Mouse (Mus musculus): ENCODE measurements around the gene Cfap61. TPM values are rescaled to one million over a fixed set of nuclear protein-coding genes. Genes with fewer than 3 reads are reported as not detected.

The Cfap61 gene
- total RNA-seq, 2 experiments from 2014 or later, result 0.41 to 0.79 TPM

DNA sequence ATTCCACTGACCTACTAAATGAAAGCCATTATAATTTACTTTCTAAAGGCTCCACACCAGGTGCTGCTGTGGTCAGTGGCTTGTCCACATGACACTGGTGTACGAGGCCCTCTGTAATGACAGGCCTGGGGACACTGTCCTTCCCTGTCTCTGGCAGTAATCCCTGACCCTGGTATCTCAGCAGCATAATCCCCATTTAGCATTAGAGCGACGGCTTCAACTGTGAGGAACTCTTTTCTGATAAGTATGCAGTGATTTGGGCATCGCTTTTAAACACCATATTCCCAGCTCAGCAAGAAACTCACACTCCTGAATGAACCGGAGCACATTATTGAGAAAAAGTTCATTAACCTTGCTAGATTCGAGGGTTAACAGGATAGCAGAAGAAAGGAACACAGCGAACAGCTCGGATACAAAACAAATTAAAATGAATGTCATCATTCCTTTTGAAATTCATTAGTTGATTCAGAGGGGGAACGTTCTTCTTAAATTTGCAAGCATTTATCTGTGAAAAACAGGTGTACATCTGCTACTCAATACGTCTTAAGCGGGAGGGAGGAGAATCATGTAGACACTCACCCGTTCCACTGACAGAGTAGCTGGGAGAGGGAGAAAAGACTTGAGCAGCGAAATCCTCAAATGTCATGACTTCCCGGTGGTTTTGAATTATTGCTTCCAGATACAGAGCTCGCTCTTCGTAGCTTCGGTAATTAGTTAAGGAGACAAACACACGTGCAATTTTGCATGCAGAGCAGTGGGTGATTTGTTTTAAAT lies 325.4 kb downstream of the Cfap61 start:
- no peak for DNase-seq

GRCm38 (mm10) chr2:146261146-146261545 lies 326.6 kb downstream of the Cfap61 start:
- no peak for DNase-seq

GRCm38 (mm10) chr2:146262215-146262614 lies 327.6 kb downstream of the Cfap61 start:
- DNase-seq, result peak; percentile 10

- no peak for DNase-seq
Measured at GRCm38 (mm10) chr2:146262966-146263365, 328.4 kb downstream of the Cfap61 start.

Other genes with a start within 250 kb of the Cfap61 start
- 100 to 1,000 TPM; 120 to 123 TPM for gene Naa20, start 32.7 kb upstream of the Cfap61 start, total RNA-seq (2021)
- 10 to 100 TPM; 17.5 to 18.7 TPM for gene Crnkl1, start 230 bp downstream of the Cfap61 start, total RNA-seq (2021)